Mouse (Mus musculus) megakaryocyte, embryonic 14.5 days (primary cell): Measurements from ENCODE around the gene Rplp1.

ENCODE experiments used
- FLI1 ChIP-seq: IDR thresholded peaks from 2 replicates; pipeline ENCODE4 v1.6.1; 2012; ENCODE audit warnings: low read length, inconsistent platforms, mixed read lengths
- GATA1 ChIP-seq: IDR thresholded peaks from 3 replicates; pipeline ENCODE4 v1.6.1; 2012; ENCODE audit warnings: mixed read lengths, low read length, inconsistent platforms, borderline replicate concordance

DNA sequence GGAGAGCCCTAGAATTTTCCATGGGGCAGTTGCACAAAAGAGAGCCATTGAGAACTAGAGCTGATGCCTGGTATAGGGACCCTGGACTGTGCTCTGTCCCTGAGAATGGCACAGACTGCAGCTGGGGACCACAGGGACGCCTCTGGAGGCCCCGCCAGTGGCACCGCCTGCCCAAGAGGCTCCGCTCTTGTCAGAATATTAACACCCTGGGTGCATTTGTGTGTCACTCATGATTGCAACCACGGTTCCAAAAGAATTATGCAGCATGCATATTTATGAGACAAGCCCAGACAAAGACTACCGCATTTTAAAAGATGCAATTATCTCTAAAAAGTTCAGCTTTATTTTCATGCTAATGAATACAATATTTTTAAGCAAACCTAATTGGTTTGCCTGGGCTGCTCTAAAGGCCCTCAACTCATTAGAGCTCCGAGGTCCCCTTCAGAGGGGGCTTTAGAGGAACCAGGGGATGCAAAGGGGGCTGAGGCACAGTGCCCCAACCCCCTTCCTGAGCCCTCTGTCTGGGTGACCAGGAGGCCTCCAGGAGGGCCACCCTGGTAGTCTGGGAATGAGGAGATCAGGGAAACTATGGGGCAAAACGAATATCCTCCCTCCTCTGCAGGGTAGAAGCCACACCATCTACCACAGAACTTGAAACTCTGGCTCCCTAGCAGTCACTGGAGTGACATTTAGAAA is 41.9 kb downstream of the Rplp1 start:
- TF ChIP-seq GATA1 (no peak), FLI1 (no peak)
